Mouse (Mus musculus): ENCODE measurements around the gene Ppp3ca. TPM values are rescaled to one million over a fixed set of nuclear protein-coding genes. Genes with fewer than 3 reads are reported as not detected.

The Ppp3ca gene
- total and polyA plus RNA-seq, 3 experiments: 17.4 to 40.6 (median 32.0) TPM

DNA sequence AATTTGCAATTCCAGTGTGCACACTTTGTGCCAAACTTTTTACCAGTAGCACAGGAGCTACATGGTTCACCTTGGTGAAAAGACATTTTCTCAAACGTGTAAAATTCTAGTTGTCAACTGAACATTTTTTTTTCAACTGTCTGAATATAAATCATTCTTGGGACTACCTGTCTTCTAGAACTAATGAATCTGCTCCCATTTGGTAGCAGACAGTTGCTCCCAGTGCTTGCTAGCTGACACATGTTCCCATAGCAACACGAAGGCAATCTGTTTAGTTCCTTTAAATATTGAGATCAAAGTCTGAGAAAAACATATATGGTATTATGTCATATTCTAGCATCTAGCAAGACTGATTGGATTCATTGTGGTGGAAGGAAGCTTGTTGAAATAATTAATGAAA lies 158.5 kb downstream of the Ppp3ca start:
- Histone ChIP-seq H3K36me3 (ENCODE audit: control insufficient read depth in 1 of 2, insufficient read depth in 2 of 2, low read length in 2 of 2) (no peaks in the 10 kb centered on the region; a peak in 1 of 4 replicates), H3K9me3 (replicated peaks; ENCODE audit: insufficient read depth, low read length) (no peaks in the 10 kb centered on the region), H3K9ac (ENCODE audit: control insufficient read depth, low read depth, low read length, poor library complexity, severe bottlenecking) (no peak overlapping the region)

DNA sequence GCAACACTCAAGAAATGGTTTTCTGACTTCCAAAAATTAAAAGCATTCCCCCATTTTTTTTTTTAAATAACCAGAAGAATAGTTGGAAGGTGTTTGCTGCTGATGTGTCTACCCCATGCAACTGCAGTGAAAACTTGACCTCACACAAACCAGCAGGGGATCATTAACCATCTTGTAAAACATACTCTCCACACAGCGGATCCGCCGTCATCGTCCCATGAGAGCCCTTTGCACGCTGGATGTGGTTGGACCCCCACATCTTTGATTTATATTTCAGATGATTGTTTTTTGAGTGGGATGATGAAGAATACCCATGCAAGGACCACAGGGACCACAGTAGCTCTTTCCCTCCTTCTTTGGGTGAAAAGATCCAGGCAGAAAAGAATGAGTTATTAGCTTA lies 159.2 kb downstream of the Ppp3ca start:
- TF ChIP-seq GABPA (IDR thresholded peaks at IDR 0.05; ENCODE audit: low read depth, low read length): no peak
- no peak for TF ChIP-seq JUND (IDR thresholded peaks at IDR 0.05; ENCODE audit: low read depth, low read length)
- no peak for TF ChIP-seq TBP (IDR thresholded peaks at IDR 0.05; ENCODE audit: low read depth, low read length)
- no peak for TF ChIP-seq POLR2AphosphoS2 (IDR thresholded peaks at IDR 0.05; ENCODE audit: low read length)
- TF ChIP-seq NELFE (IDR thresholded peaks at IDR 0.05; ENCODE audit: low read depth, low read length): no peak
- no peak for TF ChIP-seq SMC3 (IDR thresholded peaks at IDR 0.05; ENCODE audit: low read depth, low read length)
- no peak for TF ChIP-seq CHD2 (IDR thresholded peaks at IDR 0.05; ENCODE audit: low read length)
- TF ChIP-seq TAL1 (IDR thresholded peaks at IDR 0.05; ENCODE audit: low read length): no peak
- no peak for TF ChIP-seq EP300 (IDR thresholded peaks at IDR 0.05; ENCODE audit: low read depth in 1 of 2, low read length in 2 of 2)
- no peak for TF ChIP-seq CTCF (IDR thresholded peaks at IDR 0.05 in 2 of 3, conservative IDR thresholded peaks at IDR 0.05 in 1 of 3; ENCODE audit: control insufficient read depth in 1 of 3, insufficient read depth in 1 of 3, low read depth in 2 of 3, low read length in 3 of 3, poor library complexity in 1 of 3, severe bottlenecking in 1 of 3)
- no peak for TF ChIP-seq USF2 (IDR thresholded peaks at IDR 0.05; ENCODE audit: borderline replicate concordance in 1 of 2, insufficient read depth in 1 of 2, low read depth in 1 of 2, low read length in 2 of 2)
- TF ChIP-seq MYC (IDR thresholded peaks at IDR 0.05; ENCODE audit: low read depth, low read length): no peak
- no peak for TF ChIP-seq USF1 (IDR thresholded peaks at IDR 0.05; ENCODE audit: low read depth, low read length)
- no peak for TF ChIP-seq MAZ (IDR thresholded peaks at IDR 0.05; ENCODE audit: low read depth, low read length)
- TF ChIP-seq MAFK (IDR thresholded peaks at IDR 0.05; ENCODE audit: borderline replicate concordance, low read depth, low read length): no peak
- no peak for TF ChIP-seq MXI1 (IDR thresholded peaks at IDR 0.05; ENCODE audit: low read depth, low read length)
- TF ChIP-seq NRF1 (IDR thresholded peaks at IDR 0.05; ENCODE audit: insufficient read depth, low read depth, low read length, poor library complexity, severe bottlenecking): no peak
- TF ChIP-seq TCF12 (IDR thresholded peaks at IDR 0.05; ENCODE audit: low read depth, low read length): no peak

More for the DNA sequence above, 158.5 kb downstream of the Ppp3ca start:
- H3K27me3 ChIP-seq (ENCODE audit: control insufficient read depth in 1 of 2, insufficient read depth in 2 of 2, low read length in 2 of 2): no peaks in the 10 kb centered on the region
- TF ChIP-seq ZKSCAN1 (IDR thresholded peaks at IDR 0.05; ENCODE audit: low read depth, low read length) (no peak), TCF12 (IDR thresholded peaks at IDR 0.05; ENCODE audit: low read depth, low read length) (no peak), UBTF (IDR thresholded peaks at IDR 0.05; ENCODE audit: borderline replicate concordance, insufficient read depth, low read depth, low read length) (no peak), MYC (IDR thresholded peaks at IDR 0.05; ENCODE audit: low read depth, low read length) (no peak), SMC3 (IDR thresholded peaks at IDR 0.05; ENCODE audit: low read depth, low read length) (no peak)
- H3K4me1 ChIP-seq (ENCODE audit: control insufficient read depth in 1 of 2, insufficient read depth in 2 of 2, low read length in 2 of 2): no peaks in the 10 kb centered on the region
- no peak for DNase-seq (ENCODE audit: low read depth, low spot score)
- no peak overlapping the region for H3K4me3 ChIP-seq (ENCODE audit: control insufficient read depth in 1 of 2, insufficient read depth in 1 of 2, low read depth in 2 of 2, low read length in 2 of 2)
- no peaks in the 10 kb centered on the region; the same call in 1 of the 2 replicates for H3K79me2 ChIP-seq (ENCODE audit: control insufficient read depth, insufficient read depth, low read length, poor library complexity)
- no peak overlapping the region for H3K27ac ChIP-seq (ENCODE audit: control insufficient read depth, low read depth, low read length)

More for the DNA sequence above, 159.2 kb downstream of the Ppp3ca start:
- Histone ChIP-seq H3K9ac (ENCODE audit: control insufficient read depth, low read depth, low read length, poor library complexity, severe bottlenecking) (no peak overlapping the region), H3K4me1 (ENCODE audit: control insufficient read depth in 1 of 2, insufficient read depth in 2 of 2, low read length in 2 of 2) (no peaks in the 10 kb centered on the region), H3K36me3 (ENCODE audit: control insufficient read depth in 1 of 2, insufficient read depth in 2 of 2, low read length in 2 of 2) (no peaks in the 10 kb centered on the region), H3K27me3 (ENCODE audit: control insufficient read depth in 1 of 2, insufficient read depth in 2 of 2, low read length in 2 of 2) (no peaks in the 10 kb centered on the region), H3K79me2 (ENCODE audit: control insufficient read depth, insufficient read depth, low read length, poor library complexity) (no peaks in the 10 kb centered on the region), H3K27ac (ENCODE audit: control insufficient read depth, low read depth, low read length) (no peak overlapping the region), H3K9me3 (replicated peaks; ENCODE audit: insufficient read depth, low read length) (no peaks in the 10 kb centered on the region), H3K4me3 (ENCODE audit: control insufficient read depth in 1 of 2, insufficient read depth in 1 of 2, low read depth in 2 of 2, low read length in 2 of 2) (no peak overlapping the region)
- no peak for DNase-seq (ENCODE audit: low read depth, low spot score)

Measured in MEL (cell line).